Mouse (Mus musculus): ENCODE results near the gene Txnip. TPM values are rescaled to one million over a fixed set of nuclear protein-coding genes. Genes with fewer than 3 reads are reported as not detected.

The Txnip gene
- polyA plus RNA-seq, 1 experiment = 163 TPM

- TF ChIP-seq POLR2A (IDR thresholded peaks at IDR 0.05; ENCODE audit: borderline replicate concordance, control insufficient read depth, low read depth, low read length) = no peak
- no peak for TF ChIP-seq CTCF (IDR thresholded peaks at IDR 0.05; ENCODE audit: control insufficient read depth, insufficient read depth, low read length)
- Histone ChIP-seq H3K4me3 (replicated peaks; ENCODE audit: control insufficient read depth, low read depth, low read length) (no peak overlapping the region), H3K4me1 (ENCODE audit: control insufficient read depth, insufficient read depth, low read length) (no peaks in the 10 kb centered on the region; the same call in 1 of the 2 replicates), H3K27ac (ENCODE audit: control insufficient read depth, insufficient read depth, low read depth, low read length, poor library complexity) (0 out of 2 replicates have a peak overlapping the region, but pooled peaks have one; percentile 0)
- WGBS = 58% methylated on average over 12 of the region's 12 CpGs
These were observed 2.6 kb upstream of the Txnip start for GRCm38 (mm10) chr3:96555041-96555596.

GRCm38 (mm10) chr3:96555999-96556614, 1.6 kb upstream of the Txnip start:
- Histone ChIP-seq H3K4me3 (replicated peaks; ENCODE audit: control insufficient read depth, low read depth, low read length) (no peak overlapping the region), H3K4me1 (ENCODE audit: control insufficient read depth, insufficient read depth, low read length) (no peaks in the 10 kb centered on the region; the same call in 1 of the 2 replicates), H3K27ac (ENCODE audit: control insufficient read depth, insufficient read depth, low read depth, low read length, poor library complexity) (peak overlapping the region; percentile 25; the same call in 1 of the 2 replicates)
- WGBS = 38% methylated on average over 15 of the region's 15 CpGs
- no peak for TF ChIP-seq CTCF (IDR thresholded peaks at IDR 0.05; ENCODE audit: control insufficient read depth, insufficient read depth, low read length)

DNA sequence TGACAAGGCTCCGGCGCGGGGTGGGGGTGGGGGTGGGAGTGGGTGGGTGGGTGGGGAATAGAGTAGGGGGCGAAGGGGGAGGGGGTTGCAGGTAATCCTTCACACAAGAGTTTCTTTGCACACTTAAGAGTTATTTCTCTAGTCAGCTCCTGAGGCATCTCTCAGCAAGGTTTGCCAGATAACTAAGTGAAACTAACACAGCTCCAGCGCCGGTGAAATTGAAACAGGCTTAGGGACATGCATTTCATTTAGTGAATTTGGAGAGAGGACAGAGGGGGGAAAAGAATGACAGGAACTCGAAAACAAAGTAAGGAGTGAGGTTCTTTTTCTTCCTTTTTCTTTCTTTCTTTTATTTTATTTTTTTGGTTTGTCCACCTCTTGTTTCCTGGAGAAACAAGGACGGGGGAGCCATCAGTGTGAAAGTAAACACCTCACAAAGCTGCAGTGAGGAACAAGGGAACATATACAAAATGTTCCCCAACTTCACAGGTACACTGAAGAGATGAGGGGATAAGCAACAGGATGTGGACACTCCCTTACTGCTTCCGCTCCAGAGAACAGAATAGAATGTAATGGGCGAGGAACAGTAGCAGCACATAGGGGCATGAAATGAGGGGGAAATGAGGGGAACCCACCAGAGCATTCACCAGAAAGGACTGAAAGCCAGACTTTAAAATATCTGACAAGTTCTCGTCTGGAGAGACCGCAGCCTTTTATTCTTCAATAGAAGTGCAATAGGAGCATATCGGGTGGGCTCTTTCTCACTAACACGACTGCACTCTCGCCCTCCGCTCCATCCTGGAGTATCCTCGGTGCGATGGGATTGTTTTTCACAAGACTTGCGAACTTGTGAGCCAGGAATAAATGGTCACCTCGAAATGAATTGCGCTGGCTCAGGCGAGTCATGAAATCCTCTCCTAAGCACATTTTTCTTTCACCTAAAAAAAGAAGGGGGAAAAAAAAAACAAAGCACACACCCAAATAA, 814 bp upstream of the Txnip start:
- Histone ChIP-seq H3K4me1 (ENCODE audit: control insufficient read depth, insufficient read depth, low read length) (peaks cover under 1% of the 10 kb centered on the region), H3K4me3 (replicated peaks; ENCODE audit: control insufficient read depth, low read depth, low read length) (peak overlapping the region; percentile 92), H3K27ac (ENCODE audit: control insufficient read depth, insufficient read depth, low read depth, low read length, poor library complexity) (peak overlapping the region; percentile 95)
- WGBS = under 1% methylated on average over 22 of the region's 22 CpGs
- TF ChIP-seq POLR2A (IDR thresholded peaks at IDR 0.05; ENCODE audit: borderline replicate concordance, control insufficient read depth, low read depth, low read length) (no peak), CTCF (IDR thresholded peaks at IDR 0.05; ENCODE audit: control insufficient read depth, insufficient read depth, low read length) (no peak)

DNA sequence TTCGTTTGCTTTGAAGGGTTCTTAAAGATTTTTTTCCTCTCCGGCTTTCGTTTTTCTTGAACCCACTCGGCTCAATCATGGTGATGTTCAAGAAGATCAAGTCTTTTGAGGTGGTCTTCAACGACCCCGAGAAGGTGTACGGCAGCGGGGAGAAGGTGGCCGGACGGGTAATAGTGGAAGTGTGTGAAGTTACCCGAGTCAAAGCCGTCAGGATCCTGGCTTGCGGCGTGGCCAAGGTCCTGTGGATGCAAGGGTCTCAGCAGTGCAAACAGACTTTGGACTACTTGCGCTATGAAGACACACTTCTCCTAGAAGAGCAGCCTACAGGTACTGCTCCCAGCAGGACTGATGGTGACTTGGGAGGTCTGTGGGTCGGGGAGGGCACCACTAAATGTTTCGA, 402 bp downstream of the Txnip start:
- WGBS = under 1% methylated on average over 17 of the region's 17 CpGs
- Histone ChIP-seq H3K27ac (ENCODE audit: control insufficient read depth, insufficient read depth, low read depth, low read length, poor library complexity) (peak overlapping the region; percentile 93), H3K4me1 (ENCODE audit: control insufficient read depth, insufficient read depth, low read length) (peaks cover 2% of the 10 kb centered on the region), H3K4me3 (replicated peaks; ENCODE audit: control insufficient read depth, low read depth, low read length) (peak overlapping the region; percentile 92)
- no peak for TF ChIP-seq CTCF (IDR thresholded peaks at IDR 0.05; ENCODE audit: control insufficient read depth, insufficient read depth, low read length)
- no peak for TF ChIP-seq POLR2A (IDR thresholded peaks at IDR 0.05; ENCODE audit: borderline replicate concordance, control insufficient read depth, low read depth, low read length)

DNA sequence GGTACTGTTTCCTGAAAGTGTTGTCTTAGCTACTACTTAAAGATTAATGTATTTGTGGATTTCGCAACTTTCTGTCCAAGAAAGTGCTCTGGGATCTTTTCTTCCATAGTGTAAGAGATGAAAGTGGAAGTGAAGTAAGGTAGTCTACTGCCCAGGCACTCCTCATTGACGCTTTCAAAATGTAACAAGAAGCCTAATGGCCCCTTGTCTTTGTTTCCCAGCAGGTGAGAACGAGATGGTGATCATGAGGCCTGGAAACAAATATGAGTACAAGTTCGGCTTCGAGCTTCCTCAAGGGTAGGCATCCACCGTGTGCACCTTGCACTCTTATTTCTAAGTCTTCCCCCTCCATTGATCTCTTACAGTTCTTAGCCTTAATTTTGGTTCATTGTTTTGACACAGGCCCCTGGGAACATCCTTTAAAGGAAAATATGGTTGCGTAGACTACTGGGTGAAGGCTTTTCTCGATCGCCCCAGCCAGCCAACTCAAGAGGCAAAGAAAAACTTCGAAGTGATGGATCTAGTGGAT, 975 bp downstream of the Txnip start:
- H3K4me1 ChIP-seq (ENCODE audit: control insufficient read depth, insufficient read depth, low read length) = peaks cover 3% of the 10 kb centered on the region
- H3K27ac ChIP-seq (ENCODE audit: control insufficient read depth, insufficient read depth, low read depth, low read length, poor library complexity) = peak overlapping the region; percentile 93
- WGBS = 2% methylated on average over 10 of the region's 10 CpGs
- no peak for TF ChIP-seq POLR2A (IDR thresholded peaks at IDR 0.05; ENCODE audit: borderline replicate concordance, control insufficient read depth, low read depth, low read length)
- TF ChIP-seq CTCF (IDR thresholded peaks at IDR 0.05; ENCODE audit: control insufficient read depth, insufficient read depth, low read length) = no peak
- H3K4me3 ChIP-seq (replicated peaks; ENCODE audit: control insufficient read depth, low read depth, low read length) = peak overlapping the region; percentile 92

DNA sequence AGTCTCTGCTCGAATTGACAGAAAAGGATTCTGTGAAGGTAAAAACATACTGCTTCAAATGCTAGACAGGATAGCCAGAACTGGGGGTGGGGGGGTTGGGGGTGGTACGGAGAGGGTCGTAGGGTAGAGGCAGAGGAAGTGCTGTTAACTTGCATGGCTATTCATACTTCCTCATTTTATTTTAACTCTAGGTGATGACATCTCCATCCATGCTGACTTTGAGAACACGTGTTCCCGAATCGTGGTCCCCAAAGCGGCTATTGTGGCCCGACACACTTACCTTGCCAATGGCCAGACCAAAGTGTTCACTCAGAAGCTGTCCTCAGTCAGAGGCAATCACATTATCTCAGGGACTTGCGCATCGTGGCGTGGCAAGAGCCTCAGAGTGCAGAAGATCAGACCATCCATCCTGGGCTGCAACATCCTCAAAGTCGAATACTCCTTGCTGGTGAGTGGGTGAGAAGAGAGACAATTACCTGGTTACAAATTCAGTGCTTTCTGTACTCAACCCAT, 1.7 kb downstream of the Txnip start:
- H3K4me3 ChIP-seq (replicated peaks; ENCODE audit: control insufficient read depth, low read depth, low read length) = peak overlapping the region; percentile 92
- peaks cover 5% of the 10 kb centered on the region for H3K4me1 ChIP-seq (ENCODE audit: control insufficient read depth, insufficient read depth, low read length)
- peak overlapping the region; percentile 7; the same call in 1 of the 2 replicates for H3K27ac ChIP-seq (ENCODE audit: control insufficient read depth, insufficient read depth, low read depth, low read length, poor library complexity)
- TF ChIP-seq CTCF (IDR thresholded peaks at IDR 0.05; ENCODE audit: control insufficient read depth, insufficient read depth, low read length) (peak; percentile 18; the same call in 1 of the 2 replicates), POLR2A (IDR thresholded peaks at IDR 0.05; ENCODE audit: borderline replicate concordance, control insufficient read depth, low read depth, low read length) (no peak)
- 2% methylated on average over 12 of the region's 12 CpGs for WGBS

- Histone ChIP-seq H3K27ac (ENCODE audit: control insufficient read depth, insufficient read depth, low read depth, low read length, poor library complexity) (peak overlapping the region; percentile 19), H3K4me1 (ENCODE audit: control insufficient read depth, insufficient read depth, low read length) (peaks cover 6% of the 10 kb centered on the region), H3K4me3 (replicated peaks; ENCODE audit: control insufficient read depth, low read depth, low read length) (peak overlapping the region; percentile 92)
- 7% methylated on average over 23 of the region's 23 CpGs for WGBS
- TF ChIP-seq POLR2A (IDR thresholded peaks at IDR 0.05; ENCODE audit: borderline replicate concordance, control insufficient read depth, low read depth, low read length) = no peak
- TF ChIP-seq CTCF (IDR thresholded peaks at IDR 0.05; ENCODE audit: control insufficient read depth, insufficient read depth, low read length) = no peak
These were observed 2.4 kb downstream of the Txnip start for GRCm38 (mm10) chr3:96559911-96560850.
